Mouse (Mus musculus) megakaryocyte-erythroid progenitor cell, adult 5-6 weeks (primary cell): ENCODE results near the gene Orm2. TPM values are rescaled to one million over a fixed set of nuclear protein-coding genes. Genes with fewer than 3 reads are reported as not detected.

Experiments
- ATAC-seq: replicated peaks from 2 replicates; pipeline ENCODE4 v1.8.0; 2016; ENCODE audit warnings: mild to moderate bottlenecking, inconsistent platforms; ENCODE audit not compliant: severe bottlenecking, poor library complexity, low FRiP score, low TSS enrichment
- total RNA-seq, 2 experiments: library from RNA; stranded (forward) in 1 of 2; stranded (reverse) in 1 of 2; fragments of 200-1000, 215-1000 nt in 1 of 2; fragments of >200 nt in 1 of 2; fragmentation: Nextera tagmentation in 1 of 2; gene quantifications; 2 replicates each; pipeline ENCODE4 v1.2.3; 2014 to 2017

Gene Orm2
- not detected in 2 replicates for total RNA-seq (2014; fragmentation: Nextera tagmentation)
- not detected in 2 replicates for total RNA-seq (2017)

- ATAC-seq, result no peak
Measured at GRCm38 (mm10) chr4:63362150-63362549, at the start of gene Orm2. Gene Orm2, plus strand, starts transcription at chr4:63362449.

GRCm38 (mm10) chr4:63314063-63314462 is 48.2 kb upstream of the Orm2 start:
- ATAC-seq, result no peak

GRCm38 (mm10) chr4:63316076-63316746 is 46.0 kb upstream of the Orm2 start:
- ATAC-seq, result no peak

GRCm38 (mm10) chr4:63319566-63319965 is 42.7 kb upstream of the Orm2 start:
- peak; percentile 65 for ATAC-seq

- no peak for ATAC-seq
Measured at GRCm38 (mm10) chr4:63323275-63323815, 38.9 kb upstream of the Orm2 start.

GRCm38 (mm10) chr4:63333403-63333802 is 28.8 kb upstream of the Orm2 start:
- no peak for ATAC-seq

- no peak for ATAC-seq
Measured at GRCm38 (mm10) chr4:63338414-63339076, 23.7 kb upstream of the Orm2 start.

- no peak for ATAC-seq
Measured at GRCm38 (mm10) chr4:63342491-63342890, 19.8 kb upstream of the Orm2 start.

- ATAC-seq, result no peak
Measured at GRCm38 (mm10) chr4:63343608-63344007, 18.6 kb upstream of the Orm2 start.

GRCm38 (mm10) chr4:63344295-63344694 is 18.0 kb upstream of the Orm2 start, which contains the start of gene Orm1:
Gene Orm1, plus strand, starts transcription at chr4:63344560.
- ATAC-seq, result no peak

- ATAC-seq, result no peak
Measured at GRCm38 (mm10) chr4:63345261-63345660, 17.0 kb upstream of the Orm2 start.

GRCm38 (mm10) chr4:63346659-63347058 is 15.6 kb upstream of the Orm2 start:
- ATAC-seq, result no peak

- no peak for ATAC-seq
Measured at GRCm38 (mm10) chr4:63348524-63348923, 13.7 kb upstream of the Orm2 start.

- peak; percentile 49 for ATAC-seq
Measured at GRCm38 (mm10) chr4:63355877-63356665, 6.2 kb upstream of the Orm2 start, which contains the start of gene Orm3. Gene Orm3, plus strand, starts transcription at chr4:63356162.

- no peak for ATAC-seq
Measured at GRCm38 (mm10) chr4:63356981-63357570, 5.2 kb upstream of the Orm2 start.

GRCm38 (mm10) chr4:63359861-63360260 is 2.4 kb upstream of the Orm2 start:
- no peak for ATAC-seq

- peak; percentile 47; the same call in 1 of the 2 replicates for ATAC-seq
Measured at GRCm38 (mm10) chr4:63368577-63368976, 6.3 kb downstream of the Orm2 start.

- no peak for ATAC-seq
Measured at GRCm38 (mm10) chr4:63370897-63371296, 8.6 kb downstream of the Orm2 start.

GRCm38 (mm10) chr4:63371890-63372289 is 9.6 kb downstream of the Orm2 start:
- ATAC-seq, result peak; percentile 42; the same call in 1 of the 2 replicates
